Mouse (Mus musculus) frontal cortex, postnatal 36 days (tissue): ENCODE results near the gene Tbl3.

ENCODE experiments used
- DNase-seq, 2 experiments: peaks; one replicate each; pipeline ENCODE4 v3.0.0; 2022; ENCODE audit warnings: low spot score in 2 of 2

The Tbl3 gene

DNA sequence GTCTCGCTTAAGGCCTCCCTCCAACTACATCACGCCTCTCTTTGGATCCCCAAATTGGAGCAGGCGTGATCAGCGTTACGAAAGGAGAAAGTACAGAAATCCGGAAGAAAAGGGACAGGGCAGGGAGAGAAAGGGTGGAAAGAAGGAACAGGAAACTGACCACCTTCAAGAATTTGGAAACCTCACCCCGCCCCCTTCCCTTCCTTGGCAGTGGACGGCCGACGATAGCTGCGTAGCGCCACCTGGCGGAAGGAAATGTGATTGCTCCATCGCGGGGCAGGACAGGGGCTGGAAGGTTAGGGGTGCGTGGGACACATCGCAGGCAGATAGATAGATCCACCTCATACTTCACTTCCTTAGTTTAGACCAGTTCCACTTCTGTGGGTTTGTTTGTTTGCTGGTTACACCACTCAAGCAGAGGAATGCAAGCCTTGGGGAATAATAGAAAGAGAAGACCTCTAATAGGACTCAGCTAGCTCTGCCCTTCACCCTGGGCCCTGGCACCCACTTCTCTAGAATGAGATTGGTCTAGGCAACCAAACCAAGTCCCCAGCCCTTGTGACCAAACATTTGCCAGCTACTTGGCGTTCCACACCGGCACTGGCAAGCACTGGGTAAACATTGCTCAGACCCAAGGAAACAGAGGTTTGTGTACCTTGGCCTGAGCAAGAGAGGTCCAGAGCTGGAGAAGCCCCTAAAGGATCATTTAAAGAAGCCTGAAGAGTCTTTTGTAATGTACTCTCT, 53.3 kb downstream of the Tbl3 start:
- peak; percentile 39 to 51 for DNase-seq

DNA sequence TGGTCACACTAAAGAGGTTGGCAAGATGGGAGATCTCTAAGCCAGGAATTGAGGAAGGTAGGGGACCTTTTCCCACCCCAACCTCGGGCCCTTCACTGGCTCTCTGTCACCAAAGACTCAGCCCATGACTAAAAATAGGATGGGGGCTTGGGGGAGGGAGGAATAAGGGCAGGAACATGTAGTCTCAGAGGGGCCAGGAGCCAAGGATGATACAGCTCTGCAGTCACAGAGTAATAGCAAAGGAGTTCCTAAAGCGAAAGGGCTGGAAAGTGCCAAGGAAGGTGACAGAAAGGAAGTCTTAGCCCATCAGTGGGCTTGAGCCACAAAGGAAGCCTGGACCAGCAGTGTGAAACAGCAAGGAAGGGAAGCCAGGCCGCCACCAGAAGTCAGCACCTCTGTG, 55.6 kb downstream of the Tbl3 start:
- DNase-seq = no peak

DNA sequence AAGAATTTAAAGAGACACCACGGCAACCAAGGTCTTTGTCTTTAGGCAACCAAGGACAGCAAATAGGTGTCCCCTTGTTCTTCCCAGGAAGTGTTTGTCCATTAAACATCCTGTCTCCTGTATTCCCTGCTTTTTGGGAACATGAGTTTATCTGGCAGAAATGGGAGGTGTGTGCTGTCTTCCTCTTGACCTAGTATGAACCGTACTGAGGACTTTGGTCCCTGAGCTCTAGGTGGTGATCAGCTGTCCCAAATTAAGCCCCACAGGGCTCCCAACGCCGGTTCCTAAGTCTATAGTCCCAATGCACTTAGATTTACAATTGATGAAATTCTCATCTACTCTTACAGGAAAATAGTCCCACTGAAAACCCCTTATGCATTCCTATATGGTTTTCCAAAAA, 56.7 kb downstream of the Tbl3 start:
- no peak for DNase-seq

DNA sequence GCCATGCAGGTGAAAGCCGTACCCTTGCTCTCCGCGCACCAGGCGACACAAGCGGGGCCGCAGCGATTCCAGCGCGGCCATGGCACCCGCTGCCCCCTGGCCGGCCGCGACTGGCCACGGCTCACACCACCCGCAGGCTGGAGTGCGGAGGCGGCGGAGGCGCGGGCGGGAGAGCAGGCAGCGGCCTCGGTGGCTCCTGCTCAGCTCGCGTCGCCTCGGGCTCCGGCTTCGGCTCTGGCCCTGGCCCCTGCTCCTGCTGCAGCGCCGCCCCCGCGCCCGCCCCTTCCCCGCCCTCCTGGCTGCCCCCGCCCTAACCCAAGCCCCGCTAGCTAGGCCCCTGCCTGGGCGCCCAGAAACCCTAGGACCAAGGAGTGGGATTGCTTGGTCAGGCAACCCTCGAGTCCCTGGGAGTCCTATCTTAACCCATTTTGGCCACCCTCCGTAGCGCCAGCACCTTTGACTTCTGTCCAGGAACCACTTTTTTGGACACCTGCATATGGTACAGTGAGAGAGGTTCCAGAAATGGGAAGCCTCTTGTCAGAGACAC, 57.3 kb downstream of the Tbl3 start, which contains the start of gene Slc9a3r2:
Gene Slc9a3r2 (minus strand): TSS at position 258 of the 547 bp plus-strand sequence.
- DNase-seq = no peak

DNA sequence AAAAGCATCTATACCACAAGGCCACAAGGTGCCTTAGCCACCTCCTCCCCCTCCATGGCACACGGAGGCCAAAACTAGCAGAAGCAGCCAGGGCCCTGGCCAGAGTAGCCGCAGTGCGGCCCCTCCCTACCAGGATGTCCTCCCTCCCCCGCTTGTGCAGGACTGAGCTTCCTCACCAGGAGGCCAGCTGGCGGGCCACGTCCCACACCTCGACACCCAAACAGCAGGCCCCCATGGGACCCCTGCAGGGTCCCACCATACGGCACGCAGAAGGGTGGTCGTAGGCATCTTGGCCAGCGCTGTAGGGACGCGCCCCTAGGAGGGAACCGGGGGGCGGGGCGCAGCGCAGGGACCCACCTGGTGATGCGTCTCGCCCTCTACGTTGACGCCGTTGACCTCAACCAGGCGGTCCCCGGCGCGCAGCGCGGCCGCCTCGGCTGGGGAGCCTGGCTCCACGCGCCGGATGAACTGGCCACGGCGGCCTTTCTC, 57.8 kb downstream of the Tbl3 start:
- no peak for DNase-seq

DNA sequence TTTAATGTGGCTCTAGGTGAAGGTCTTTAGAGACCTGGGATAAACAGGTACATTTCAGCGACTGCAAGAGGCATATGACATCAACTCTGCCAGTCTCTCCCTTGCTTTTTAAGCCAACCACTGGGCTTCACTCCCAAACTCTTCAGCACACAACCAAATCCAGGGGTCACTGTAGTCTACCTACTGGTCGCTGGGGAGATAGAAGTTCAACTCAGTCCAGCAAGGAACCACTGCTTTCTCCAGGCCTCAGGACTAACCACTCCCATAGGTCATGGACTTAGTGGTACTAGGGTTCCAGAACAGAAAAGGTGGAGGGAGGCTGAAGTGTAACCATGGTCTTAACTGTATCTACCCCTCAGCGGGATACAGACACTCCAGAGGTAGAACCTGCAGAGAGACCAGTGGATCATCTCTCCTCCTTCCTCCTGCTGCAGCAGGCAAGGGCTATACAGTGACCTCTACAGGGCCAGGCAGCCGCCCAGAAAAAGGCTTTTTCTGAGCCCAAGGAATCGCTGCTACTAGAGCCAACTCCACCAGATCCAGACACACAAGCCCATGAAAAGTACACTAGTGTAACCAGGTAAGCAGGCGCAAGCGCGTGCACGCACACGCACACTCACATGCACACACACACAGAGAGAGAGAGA, 58.6 kb downstream of the Tbl3 start:
- no peak for DNase-seq
